Comparison of ENCODE assay signal across 16 mouse cellular contexts in genomic region chr1:184986748-184987147, GRCm38 (mm10). TPM values are rescaled to one million over a fixed set of nuclear protein-coding genes. Genes with fewer than 3 reads are reported as not detected.
A peak's percentile ranks its signal among the peaks of the same experiment; 100 is the strongest.
DNase-seq lines count a peak whose midpoint lies in the region; ATAC-seq lines count a peak whose summit lies in the region.
"Had no signal": no experiment of that assay in that cellular context is flagged by ENCODE, and none has a peak within 500 bp of the region (broad histone marks: within the 10 kb centered on the region; RNA-seq: fewer than 3 reads in every experiment).

No protein-coding gene starts in this region.

- WGBS in heart, embryonic 11.5 days (ENCODE audit: insufficient replicate concordance): 47% methylated on average over 2 of the region's 2 CpGs
- WGBS in hindbrain, embryonic 13.5 days: 9% methylated on average over 2 of the region's 2 CpGs
- 13% methylated on average over 2 of the region's 2 CpGs for WGBS in hindbrain, embryonic 16.5 days
- WGBS in midbrain, embryonic 15.5 days: 24% methylated on average over 2 of the region's 2 CpGs
- WGBS in midbrain, embryonic 13.5 days: 16% methylated on average over 2 of the region's 2 CpGs
- 37% methylated on average over 2 of the region's 2 CpGs for WGBS in intestine, embryonic 16.5 days

- no peak overlapping the region for H3K4me3 ChIP-seq in heart, embryonic 11.5 days (ENCODE audit: low read depth, low read length)
- no peak overlapping the region for H3K4me3 ChIP-seq in hindbrain, embryonic 13.5 days
- H3K4me3 ChIP-seq in hindbrain, embryonic 16.5 days (ENCODE audit: low read length): no peak overlapping the region
- H3K4me3 ChIP-seq in midbrain, embryonic 15.5 days: no peak overlapping the region
- no peak overlapping the region for H3K4me3 ChIP-seq in midbrain, embryonic 13.5 days (replicated peaks)
- no peak overlapping the region for H3K4me3 ChIP-seq in intestine, embryonic 16.5 days (ENCODE audit: low read length)
- H3K4me3 ChIP-seq: myocyte had no signal

- DNase-seq in heart, postnatal 36 days: no peak
- DNase-seq: cerebellum, adult 18-20 months; gastrocnemius, postnatal 36 days; kidney, adult 11 months; kidney, postnatal 10 days; thymus, postnatal 25 days had no signal

- no peaks in the 10 kb centered on the region for H3K9me3 ChIP-seq in heart, embryonic 11.5 days (replicated peaks; ENCODE audit: control insufficient read depth, low read length)
- H3K9me3 ChIP-seq in hindbrain, embryonic 13.5 days: no peaks in the 10 kb centered on the region
- no peaks in the 10 kb centered on the region for H3K9me3 ChIP-seq in hindbrain, embryonic 16.5 days (ENCODE audit: control insufficient read depth, low read length)
- H3K9me3 ChIP-seq in midbrain, embryonic 15.5 days: no peaks in the 10 kb centered on the region
- H3K9me3 ChIP-seq in midbrain, embryonic 13.5 days: no peaks in the 10 kb centered on the region
- H3K9me3 ChIP-seq in intestine, embryonic 16.5 days (ENCODE audit: control insufficient read depth, low read length): no peaks in the 10 kb centered on the region

- ATAC-seq in heart, embryonic 11.5 days (replicated peaks; ENCODE audit: insufficient number of reproducible peaks, low FRiP score, low TSS enrichment): no peak
- ATAC-seq in hindbrain, embryonic 13.5 days (ENCODE audit: low FRiP score): no peak
- ATAC-seq in hindbrain, embryonic 16.5 days: no peak
- 0 out of 2 replicates have a peak, but pooled peaks have one; percentile 42 for ATAC-seq in midbrain, embryonic 15.5 days (replicated peaks)
- ATAC-seq in midbrain, embryonic 13.5 days: no peak
- ATAC-seq in intestine, embryonic 16.5 days: peak; percentile 65

- H3K27ac ChIP-seq in heart, embryonic 11.5 days (ENCODE audit: low read depth, low read length): no peak overlapping the region
- H3K27ac ChIP-seq in hindbrain, embryonic 13.5 days: no peak overlapping the region
- no peak overlapping the region for H3K27ac ChIP-seq in hindbrain, embryonic 16.5 days (ENCODE audit: low read depth, low read length)
- no peak overlapping the region for H3K27ac ChIP-seq in midbrain, embryonic 15.5 days
- H3K27ac ChIP-seq in midbrain, embryonic 13.5 days: no peak overlapping the region
- H3K27ac ChIP-seq in intestine, embryonic 16.5 days (ENCODE audit: low read length): no peak overlapping the region
- H3K27ac ChIP-seq: stomach, postnatal 0 days had no signal

- H3K4me1 ChIP-seq in heart, embryonic 11.5 days (ENCODE audit: control insufficient read depth, insufficient read depth, low read length): peaks cover 14% of the 10 kb centered on the region
- peaks cover 43% of the 10 kb centered on the region for H3K4me1 ChIP-seq in hindbrain, embryonic 13.5 days (replicated peaks)
- H3K4me1 ChIP-seq in hindbrain, embryonic 16.5 days (ENCODE audit: control insufficient read depth, insufficient read depth, low read depth, low read length): peaks cover 7% of the 10 kb centered on the region; the same call in 1 of the 2 replicates
- peaks cover 16% of the 10 kb centered on the region for H3K4me1 ChIP-seq in midbrain, embryonic 15.5 days
- H3K4me1 ChIP-seq in midbrain, embryonic 13.5 days (replicated peaks): peaks cover 43% of the 10 kb centered on the region
- peaks cover 5% of the 10 kb centered on the region; the same call in 1 of the 2 replicates for H3K4me1 ChIP-seq in intestine, embryonic 16.5 days (ENCODE audit: control insufficient read depth, insufficient read depth, low read length)

- no peaks in the 10 kb centered on the region for H3K36me3 ChIP-seq in heart, embryonic 11.5 days (ENCODE audit: control insufficient read depth, insufficient read depth, low read length)
- no peaks in the 10 kb centered on the region for H3K36me3 ChIP-seq in hindbrain, embryonic 13.5 days
- H3K36me3 ChIP-seq in hindbrain, embryonic 16.5 days (ENCODE audit: control insufficient read depth, insufficient read depth, low read length): no peaks in the 10 kb centered on the region
- no peaks in the 10 kb centered on the region for H3K36me3 ChIP-seq in midbrain, embryonic 15.5 days (replicated peaks)
- no peaks in the 10 kb centered on the region for H3K36me3 ChIP-seq in midbrain, embryonic 13.5 days
- H3K36me3 ChIP-seq in intestine, embryonic 16.5 days (ENCODE audit: control insufficient read depth, insufficient read depth, low read length): no peaks in the 10 kb centered on the region
- H3K36me3 ChIP-seq: G1E had no signal

- peak overlapping the region; percentile 41 for H3K4me2 ChIP-seq in heart, embryonic 11.5 days
- H3K4me2 ChIP-seq in hindbrain, embryonic 13.5 days: no peak overlapping the region
- H3K4me2 ChIP-seq in hindbrain, embryonic 16.5 days (ENCODE audit: low read length): no peak overlapping the region
- no peak overlapping the region for H3K4me2 ChIP-seq in midbrain, embryonic 15.5 days
- H3K4me2 ChIP-seq in midbrain, embryonic 13.5 days (replicated peaks): no peak overlapping the region
- H3K4me2 ChIP-seq in intestine, embryonic 16.5 days (ENCODE audit: low read depth, low read length): no peak overlapping the region

- intact Hi-C loops in heart, postnatal 36 days (cut with DNase I): no loop called here

- H3K27me3 ChIP-seq in heart, embryonic 11.5 days (ENCODE audit: control insufficient read depth, insufficient read depth, low read length): no peaks in the 10 kb centered on the region
- H3K27me3 ChIP-seq in hindbrain, embryonic 13.5 days: no peaks in the 10 kb centered on the region
- no peaks in the 10 kb centered on the region for H3K27me3 ChIP-seq in hindbrain, embryonic 16.5 days (replicated peaks; ENCODE audit: control insufficient read depth, insufficient read depth, low read length)
- H3K27me3 ChIP-seq in midbrain, embryonic 15.5 days (replicated peaks): no peaks in the 10 kb centered on the region
- H3K27me3 ChIP-seq in midbrain, embryonic 13.5 days: no peaks in the 10 kb centered on the region
- H3K27me3 ChIP-seq in intestine, embryonic 16.5 days (replicated peaks; ENCODE audit: control insufficient read depth, insufficient read depth, low read length): no peaks in the 10 kb centered on the region

- H3K9ac ChIP-seq in heart, embryonic 11.5 days (ENCODE audit: low read depth, low read length): no peak overlapping the region
- H3K9ac ChIP-seq in hindbrain, embryonic 13.5 days: peak overlapping the region; percentile 35; the same call in 1 of the 2 replicates
- H3K9ac ChIP-seq in hindbrain, embryonic 16.5 days (ENCODE audit: low read depth, low read length): no peak overlapping the region
- no peak overlapping the region for H3K9ac ChIP-seq in midbrain, embryonic 15.5 days
- no peak overlapping the region for H3K9ac ChIP-seq in midbrain, embryonic 13.5 days (replicated peaks)
- no peak overlapping the region for H3K9ac ChIP-seq in intestine, embryonic 16.5 days (ENCODE audit: low read depth, low read length)

RNA-seq across cellular contexts. Expression of gene Mark1, which starts 12.6 kb away (rescaled TPM):
- 2.2 and 2.4 TPM in 2 replicates for polyA plus RNA-seq in heart, embryonic 11.5 days (2014; fragmentation: Nextera tagmentation; extraction: Ambion mirVana)
- total RNA-seq in heart, postnatal 36 days (2021): 1 to 10 TPM; 7.2 to 8.4 TPM
- 12.7 and 13.3 TPM in 2 replicates for polyA plus RNA-seq in hindbrain, embryonic 13.5 days (2015; fragmentation: Nextera tagmentation; extraction: Ambion mirVana)
- polyA plus RNA-seq in hindbrain, embryonic 16.5 days (2015; fragmentation: Nextera tagmentation; extraction: Ambion mirVana): 11.5 and 11.8 TPM in 2 replicates
- polyA plus RNA-seq in midbrain, embryonic 15.5 days (2015; fragmentation: Nextera tagmentation; extraction: Ambion mirVana): 15.8 and 17.3 TPM in 2 replicates
- 13.0 TPM in 2 replicates for polyA plus RNA-seq in midbrain, embryonic 13.5 days (2015; fragmentation: Nextera tagmentation; extraction: Ambion mirVana)
- polyA plus RNA-seq in intestine, embryonic 16.5 days (2015; fragmentation: Nextera tagmentation; extraction: Ambion mirVana): 1.9 TPM in 2 replicates
- total RNA-seq: common myeloid progenitor, adult 5-6 weeks had no signal
- polyA plus RNA-seq: G1E, myocyte had no signal

Comparison
In these comparisons a context has a peak if more than half of its experiments do, and no peak if none do; other contexts are left out.
1. ATAC-seq: peak in midbrain, embryonic 15.5 days (single experiment) and intestine, embryonic 16.5 days (single experiment); none in heart, embryonic 11.5 days (single experiment), hindbrain, embryonic 13.5 days (single experiment), hindbrain, embryonic 16.5 days (single experiment) and midbrain, embryonic 13.5 days (single experiment).